Mouse (Mus musculus) heart, adult 2 months (tissue): ENCODE results near the gene Gbgt1. TPM values are rescaled to one million over a fixed set of nuclear protein-coding genes. Genes with fewer than 3 reads are reported as not detected.
A peak's percentile ranks its signal among the peaks of the same experiment; 100 is the strongest.

Experiments used
- DNase-seq, 2 experiments: peaks; one replicate each; pipeline ENCODE4 v3.0.0; 2021
- H3K27ac ChIP-seq: fragments of 200-600 bp; 2 replicates; pipeline ENCODE4 v1.8.1; 2022
- H3K27me3 ChIP-seq: fragments of 200-500 bp; 2 replicates; pipeline ENCODE4 v1.6.1; 2012; ENCODE audit warnings: mild to moderate bottlenecking, low read length, inconsistent platforms, mixed read lengths; ENCODE audit not compliant: control insufficient read depth, insufficient read depth
- H3K36me3 ChIP-seq: fragments of 200-500 bp; 2 replicates; pipeline ENCODE4 v1.6.1; 2012; ENCODE audit warnings: low read length, inconsistent platforms; ENCODE audit not compliant: control insufficient read depth, insufficient read depth
- H3K4me1 ChIP-seq: fragments of 200-500 bp; 2 replicates; pipeline ENCODE4 v1.6.1; 2011; ENCODE audit warnings: low read length; ENCODE audit not compliant: control insufficient read depth, insufficient read depth
- H3K4me3 ChIP-seq: fragments of 200-600 bp; 2 replicates; pipeline ENCODE4 v1.8.1; 2022
- H3K79me2 ChIP-seq: fragments of 200-500 bp; replicated peaks from 2 replicates; pipeline ENCODE4 v1.6.1; 2012; ENCODE audit warnings: mild to moderate bottlenecking, inconsistent platforms, low read length, moderate library complexity, mixed read lengths; ENCODE audit not compliant: control insufficient read depth, insufficient read depth
- H3K9ac ChIP-seq: fragments of 200-500 bp; 2 replicates; pipeline ENCODE4 v1.6.1; 2012; ENCODE audit warnings: low read depth, mild to moderate bottlenecking, control low read depth, inconsistent platforms, low read length, mixed read lengths
- CTCF ChIP-seq: fragments of 200-600 bp; IDR thresholded peaks from 2 replicates; pipeline ENCODE4 v1.8.1; 2022; ENCODE audit warnings: antibody characterized with exemption, mild to moderate bottlenecking, moderate library complexity
- EP300 ChIP-seq: fragments of 200-500 bp; IDR thresholded peaks from 2 replicates; pipeline ENCODE4 v1.6.1; 2011; ENCODE audit warnings: low read depth, low read length, control low read depth; ENCODE audit not compliant: insufficient read depth
- POLR2A ChIP-seq: fragments of 200-500 bp; IDR thresholded peaks from 2 replicates; pipeline ENCODE4 v1.6.1; 2011; ENCODE audit warnings: mild to moderate bottlenecking, low read depth, low read length, control low read depth; ENCODE audit not compliant: insufficient read depth
- WGBS: fragments of 180-500 bp; shearing (Covaris S2); methylation state at CpG from one replicate; pipeline ENCODE4 v1.1.7; 2018; 5-methylcytosine and 5-hydroxymethylcytosine counted together
- intact Hi-C: fragments of 180-260 bp; cut with DNase I; formaldehyde crosslinking; loops from one replicate; pipeline ENCODE4 v1.15.1; 2025
- polyA plus RNA-seq: library from polyadenylated mRNA; depleted of rRNA; stranded (reverse); fragments of >200 nt; gene quantifications from 2 replicates; pipeline ENCODE4 v1.2.3, GENCODE M21; 2012
- total RNA-seq, 2 experiments: library from RNA; stranded (reverse); gene quantifications; 2 replicates each; pipeline ENCODE4 v1.2.3; 2021

The Gbgt1 gene
- total and polyA plus RNA-seq, 3 experiments: 1.3 to 2.1 (median 1.8) TPM

DNA sequence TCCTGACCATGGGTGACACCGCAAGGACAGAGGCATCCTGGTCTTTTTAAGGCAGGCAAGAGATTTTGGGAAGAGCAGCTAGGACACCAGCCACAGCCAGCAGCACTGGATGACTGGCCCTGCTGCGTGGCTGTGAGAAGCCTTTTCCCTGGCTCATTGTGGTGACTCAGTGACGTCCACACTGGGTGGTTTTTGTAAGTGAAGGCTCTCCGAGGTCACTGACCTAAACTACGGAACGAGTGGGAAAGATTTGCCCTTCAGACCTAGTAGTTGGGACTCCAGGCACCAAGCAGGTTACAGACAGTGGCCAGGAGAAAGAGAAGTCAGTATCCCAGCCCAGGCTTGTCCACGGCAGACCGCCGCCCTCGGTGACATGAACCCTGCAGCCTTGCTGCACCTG is 27.7 kb downstream of the Gbgt1 start:
- Histone ChIP-seq H3K27ac (peak overlapping the region; percentile 85), H3K9ac (no peak overlapping the region), H3K27me3 (no peaks in the 10 kb centered on the region), H3K4me1 (peaks cover 20% of the 10 kb centered on the region), H3K79me2 (no peaks in the 10 kb centered on the region), H3K4me3 (no peak overlapping the region), H3K36me3 (no peaks in the 10 kb centered on the region)
- intact Hi-C loops: no loop called here
- DNase-seq: no peak
- 87% methylated on average over 10 of the region's 10 CpGs for WGBS
- TF ChIP-seq EP300 (no peak), CTCF (no peak), POLR2A (no peak)

DNA sequence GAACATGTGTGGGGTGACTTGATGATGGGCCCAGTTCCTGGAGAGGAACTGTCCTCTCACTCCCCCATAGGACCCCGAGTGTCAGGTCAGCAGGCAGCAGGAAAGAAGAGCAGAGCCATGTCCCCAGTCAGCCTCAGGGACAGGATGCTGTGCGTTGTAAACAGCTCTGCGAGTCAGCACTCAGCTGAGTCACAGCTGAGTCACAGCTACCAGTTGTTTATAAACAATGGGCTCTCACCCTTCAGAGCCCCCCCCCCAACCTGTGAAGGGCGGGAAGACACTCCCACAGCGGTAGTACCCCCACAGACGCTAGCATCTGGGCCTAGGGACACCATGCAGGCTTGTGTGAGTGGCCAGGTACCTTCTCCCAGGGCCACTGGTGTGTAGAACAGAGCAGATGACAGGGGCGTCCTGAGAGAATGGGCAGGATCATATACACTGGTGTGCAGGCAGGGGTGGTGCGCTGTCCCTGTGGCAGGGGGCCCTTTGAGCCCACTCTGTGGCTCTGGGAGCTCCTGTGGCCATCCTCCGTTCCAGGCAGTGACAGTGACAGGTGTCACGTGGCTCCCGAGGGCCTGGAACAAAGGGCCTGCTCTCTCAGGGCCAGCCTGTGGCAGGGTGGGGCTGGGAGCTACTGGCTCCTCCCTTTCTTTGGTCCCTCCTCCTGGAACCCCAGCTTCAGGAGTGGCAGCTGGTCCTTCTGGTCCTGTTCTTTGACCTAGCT is 28.7 kb downstream of the Gbgt1 start:
- Histone ChIP-seq H3K27me3 (no peaks in the 10 kb centered on the region), H3K36me3 (no peaks in the 10 kb centered on the region), H3K4me3 (no peak overlapping the region), H3K9ac (peak overlapping the region; percentile 21), H3K27ac (peak overlapping the region; percentile 85), H3K4me1 (peaks cover 28% of the 10 kb centered on the region), H3K79me2 (no peaks in the 10 kb centered on the region)
- DNase-seq: peak; percentile 76 to 87
- intact Hi-C loops: no loop called here
- peak; percentile 53 for TF ChIP-seq POLR2A
- 0 out of 2 replicates have a peak, but pooled peaks have one; percentile 9 for TF ChIP-seq EP300
- TF ChIP-seq CTCF: no peak
- 33% methylated on average over 11 of the region's 11 CpGs for WGBS

DNA sequence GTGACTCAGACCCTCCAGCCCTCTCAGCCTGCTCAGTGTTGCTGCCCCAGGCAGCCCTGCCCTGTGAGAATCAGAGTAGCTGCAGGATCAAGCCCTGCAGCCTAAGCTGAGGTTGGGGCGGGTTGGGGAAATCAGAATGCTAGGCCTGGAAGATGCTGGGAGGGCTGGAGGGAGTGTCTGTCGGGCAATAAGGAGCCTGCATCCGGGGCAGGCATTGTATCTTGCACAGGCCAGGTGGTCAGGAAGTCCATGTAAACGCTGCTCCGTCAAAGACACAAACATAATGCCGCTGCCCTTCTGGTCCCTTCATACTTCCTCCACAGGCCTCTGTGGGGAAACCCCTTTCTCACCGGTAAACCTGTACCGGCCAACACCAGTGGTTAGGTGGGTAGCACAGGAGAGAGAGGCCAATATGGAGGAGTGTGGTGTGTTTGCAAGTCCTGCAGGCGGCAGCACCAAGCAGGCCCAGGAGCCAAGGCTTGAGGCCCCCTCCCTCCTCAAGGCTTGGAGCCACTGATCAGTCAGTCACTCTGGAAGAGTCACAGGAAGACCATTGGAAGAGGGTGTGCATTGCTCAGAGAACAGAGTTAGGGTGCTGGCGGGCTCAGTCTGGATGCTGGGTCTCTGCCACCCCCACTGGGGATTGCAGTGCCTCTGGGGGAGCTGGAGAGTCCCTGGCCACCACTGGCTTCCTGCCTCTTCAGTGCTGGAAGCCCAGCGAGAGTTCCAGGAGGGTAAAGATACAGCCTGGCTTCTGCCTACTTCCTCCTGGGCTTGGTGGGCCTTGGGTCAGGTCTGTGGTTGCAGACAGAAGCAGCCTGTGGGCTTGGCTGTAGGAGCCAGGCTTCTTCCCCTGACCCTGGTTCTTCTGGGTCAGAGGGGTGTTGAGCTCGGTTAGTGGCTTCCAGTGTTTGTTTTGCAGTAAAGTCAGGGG is 29.5 kb downstream of the Gbgt1 start:
- Histone ChIP-seq H3K79me2 (no peaks in the 10 kb centered on the region), H3K4me3 (no peak overlapping the region), H3K27ac (peak overlapping the region; percentile 85), H3K4me1 (peaks cover 32% of the 10 kb centered on the region), H3K9ac (no peak overlapping the region), H3K36me3 (no peaks in the 10 kb centered on the region), H3K27me3 (no peaks in the 10 kb centered on the region)
- intact Hi-C loops: no loop called here
- peak in 1 of 2 experiments; percentile 53 for DNase-seq
- TF ChIP-seq EP300 (0 out of 2 replicates have a peak, but pooled peaks have one; percentile 10), CTCF (peak; percentile 51), POLR2A (no peak)
- WGBS: 31% methylated on average over 12 of the region's 12 CpGs

- 93% methylated on average over 20 of the region's 20 CpGs for WGBS
- DNase-seq: no peak
- H3K79me2 ChIP-seq: no peaks in the 10 kb centered on the region
- peaks cover 32% of the 10 kb centered on the region for H3K4me1 ChIP-seq
- no peak for TF ChIP-seq CTCF
- TF ChIP-seq EP300: no peak
- no peak overlapping the region for H3K27ac ChIP-seq
- no peaks in the 10 kb centered on the region for H3K36me3 ChIP-seq
- no peak overlapping the region for H3K4me3 ChIP-seq
- no peak overlapping the region for H3K9ac ChIP-seq
- H3K27me3 ChIP-seq: no peaks in the 10 kb centered on the region
- intact Hi-C loops: no loop called here
Observed at GRCm38 (mm10) chr2:28527436-28528353, 31.0 kb downstream of the Gbgt1 start.

DNA sequence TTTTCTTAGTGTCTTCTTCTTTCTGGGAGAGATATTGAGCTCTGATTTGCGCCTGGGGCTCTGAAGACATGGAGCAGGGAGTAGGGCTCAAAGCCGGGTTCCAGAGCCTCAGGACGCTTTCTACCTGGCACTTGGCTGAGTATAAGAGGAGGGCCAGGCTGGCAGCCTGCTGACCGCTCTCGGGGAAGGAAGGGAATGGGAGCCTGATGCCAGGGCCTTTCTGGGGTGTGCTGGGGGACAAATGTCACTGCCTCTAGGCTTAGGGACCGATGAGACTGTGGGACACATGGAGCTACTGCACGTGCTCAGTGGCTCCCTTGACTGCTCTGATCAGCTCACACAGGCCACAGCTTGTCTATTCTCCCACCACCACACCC is 31.7 kb downstream of the Gbgt1 start:
- Histone ChIP-seq H3K4me1 (peaks cover 36% of the 10 kb centered on the region), H3K79me2 (no peaks in the 10 kb centered on the region), H3K36me3 (no peaks in the 10 kb centered on the region), H3K4me3 (no peak overlapping the region), H3K27me3 (no peaks in the 10 kb centered on the region), H3K27ac (no peak overlapping the region), H3K9ac (no peak overlapping the region)
- intact Hi-C loops: no loop called here
- no peak for DNase-seq
- 94% methylated on average over 7 of the region's 7 CpGs for WGBS
- TF ChIP-seq POLR2A (no peak), EP300 (no peak), CTCF (no peak)
